In genomic region chr1:126806548-126806947, GRCm38 (mm10) we compare ENCODE assay signal across 11 mouse cellular contexts. TPM values are rescaled to one million over a fixed set of nuclear protein-coding genes. Genes with fewer than 3 reads are reported as not detected.
DNase-seq lines count a peak whose midpoint lies in the region; ATAC-seq lines count a peak whose summit lies in the region.
"Had no signal": no experiment of that assay in that cellular context is flagged by ENCODE, and none has a peak within 500 bp of the region (broad histone marks: within the 10 kb centered on the region; RNA-seq: fewer than 3 reads in every experiment).

No protein-coding gene starts in this region.

- DNase-seq in adrenal gland, adult (ENCODE audit: inconsistent age in 2 of 2, low spot score in 1 of 2), result peak; percentile 39 to 69
- no peak for DNase-seq in adrenal gland, postnatal 4 days (ENCODE audit: low spot score in 2 of 2)
- no peak for DNase-seq in limb, embryonic 10.5 days (ENCODE audit: low spot score)
- DNase-seq in adrenal gland, postnatal 10 days, result peak; percentile 19
- peak; percentile 26 to 33 for DNase-seq in heart, postnatal 14 days
- DNase-seq in cerebellum, adult 9-10 months, result no peak
- DNase-seq in layer of hippocampus, postnatal 36 days, result no peak
- DNase-seq: thymus, postnatal 25 days had no signal

- H3K27ac ChIP-seq in limb, embryonic 13.5 days, result peak overlapping the region; percentile 63; the same call in 1 of the 2 replicates
- no peak overlapping the region for H3K27ac ChIP-seq in limb, embryonic 10.5 days
- H3K27ac ChIP-seq: embryonic facial prominence, embryonic 13.5 days; lung, embryonic 15.5 days had no signal

- peaks cover 33% of the 10 kb centered on the region for H3K4me1 ChIP-seq in limb, embryonic 13.5 days
- no peaks in the 10 kb centered on the region for H3K4me1 ChIP-seq in limb, embryonic 10.5 days
- H3K4me1 ChIP-seq: embryonic facial prominence, embryonic 13.5 days had no signal

- no peak for ATAC-seq in limb, embryonic 13.5 days (ENCODE audit: low FRiP score, low read depth)

- no peak overlapping the region for H3K4me2 ChIP-seq in limb, embryonic 13.5 days (replicated peaks)
- H3K4me2 ChIP-seq: embryonic facial prominence, embryonic 13.5 days; lung, embryonic 15.5 days had no signal

- H3K9me3 ChIP-seq in limb, embryonic 13.5 days, result no peaks in the 10 kb centered on the region
- no peaks in the 10 kb centered on the region for H3K9me3 ChIP-seq in limb, embryonic 10.5 days (replicated peaks)
- H3K9me3 ChIP-seq: embryonic facial prominence, embryonic 13.5 days; lung, embryonic 15.5 days had no signal

- no peaks in the 10 kb centered on the region for H3K36me3 ChIP-seq in limb, embryonic 13.5 days
- no peaks in the 10 kb centered on the region for H3K36me3 ChIP-seq in limb, embryonic 10.5 days
- H3K36me3 ChIP-seq: embryonic facial prominence, embryonic 13.5 days; lung, embryonic 15.5 days had no signal

- 65% methylated on average over 7 of the region's 7 CpGs for WGBS in limb, embryonic 13.5 days
- 79% methylated on average over 7 of the region's 7 CpGs for WGBS in limb, embryonic 10.5 days

- no peak overlapping the region for H3K4me3 ChIP-seq in limb, embryonic 13.5 days
- H3K4me3 ChIP-seq in limb, embryonic 10.5 days, result no peak overlapping the region
- H3K4me3 ChIP-seq: embryonic facial prominence, embryonic 13.5 days; lung, embryonic 15.5 days had no signal

- intact Hi-C loops in heart, postnatal 14 days (cut with DNase I), result no loop called here

- no peaks in the 10 kb centered on the region for H3K27me3 ChIP-seq in limb, embryonic 13.5 days
- H3K27me3 ChIP-seq in limb, embryonic 10.5 days (ENCODE audit: low read depth, poor library complexity, severe bottlenecking), result no peaks in the 10 kb centered on the region
- H3K27me3 ChIP-seq: embryonic facial prominence, embryonic 13.5 days; lung, embryonic 15.5 days had no signal

- H3K9ac ChIP-seq in limb, embryonic 13.5 days, result no peak overlapping the region
- H3K9ac ChIP-seq: embryonic facial prominence, embryonic 13.5 days; lung, embryonic 15.5 days had no signal

RNA-seq across cellular contexts. Expression of gene Nckap5, which starts 24.1 kb away (rescaled TPM):
- 10 to 100 TPM; 70.3 to 75.1 TPM for total RNA-seq in adrenal gland, postnatal 4 days (2021)
- 12.2 and 13.5 TPM in 2 replicates for polyA plus RNA-seq in limb, embryonic 13.5 days (2015; fragmentation: Nextera tagmentation; extraction: Ambion mirVana)
- polyA plus RNA-seq in limb, embryonic 10.5 days (2016; fragmentation: Nextera tagmentation; extraction: Ambion mirVana), result 0.84 and 1.8 TPM in 2 replicates
- 10 to 100 TPM; 22.6 to 37.4 TPM for total RNA-seq in adrenal gland, postnatal 10 days (2021)
- total RNA-seq in heart, postnatal 14 days (2021), result 10 to 100 TPM in 1 of 2 experiments, 1 to 10 TPM in 1; 9.6 to 13.1 TPM
- total RNA-seq in layer of hippocampus, postnatal 36 days (2021), result 10 to 100 TPM in 1 of 2 experiments, 1 to 10 TPM in 1; 8.3 to 11.3 TPM

Comparison
In these comparisons a context has a peak if more than half of its experiments do, and no peak if none do; other contexts are left out.
1. DNase-seq: peak in adrenal gland, adult (2 of 2), adrenal gland, postnatal 10 days (single experiment) and heart, postnatal 14 days (2 of 2); none in adrenal gland, postnatal 4 days (0 of 2), limb, embryonic 10.5 days (single experiment), cerebellum, adult 9-10 months (single experiment) and layer of hippocampus, postnatal 36 days (0 of 2).